Mouse (Mus musculus) urinary bladder, adult 18-20 months (tissue): ENCODE measurements around the gene Parp2.
A peak's percentile ranks its signal among the peaks of the same experiment; 100 is the strongest.
"Not testable (repeated sequence)": the region's sequence is repeated elsewhere in the genome, so short reads cannot be mapped to it uniquely, and the experiment has no call there.

Experiments used
- DNase-seq, 2 experiments: peaks; one replicate each; pipeline ENCODE4 v3.0.0; 2022; ENCODE audit warnings: low spot score in 2 of 2, mixed read lengths in 2 of 2

The Parp2 gene

DNA sequence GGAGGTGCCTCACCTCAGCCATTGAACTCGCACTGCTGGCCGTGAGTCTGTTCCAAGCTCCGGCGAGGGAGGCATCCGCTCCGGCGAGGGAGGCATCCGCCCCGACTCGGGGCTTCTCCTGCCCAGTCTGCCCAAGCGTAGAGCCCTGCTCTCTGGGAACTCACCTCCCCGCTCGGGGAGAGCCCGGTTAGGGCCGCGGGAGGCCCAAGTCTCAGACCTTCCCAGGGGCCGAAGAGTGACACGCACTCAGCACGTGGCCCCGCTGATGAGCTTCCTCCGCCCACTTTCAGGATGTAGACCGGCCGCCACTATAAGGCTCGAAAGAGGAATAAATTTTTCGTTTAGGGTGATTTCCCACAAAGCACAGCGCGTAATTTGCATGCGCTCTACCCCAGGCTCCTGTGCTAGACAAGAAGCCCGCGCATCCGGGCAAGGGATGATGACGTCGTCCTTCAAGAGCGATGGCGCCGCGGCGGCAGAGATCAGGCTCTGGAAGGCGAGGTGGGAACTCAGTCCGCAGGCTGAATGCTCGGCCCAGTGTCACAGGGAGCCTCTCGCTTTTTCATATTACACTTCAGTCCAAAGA, at the start of gene Parp2, which contains the start of gene Ccnb1ip1:
Parp2 (plus strand) TSS at position 355 of the 586 bp plus-strand sequence.
Ccnb1ip1 (minus strand) TSS at position 246 of the 586 bp plus-strand sequence.
- DNase-seq: peak; percentile 98 to 99

DNA sequence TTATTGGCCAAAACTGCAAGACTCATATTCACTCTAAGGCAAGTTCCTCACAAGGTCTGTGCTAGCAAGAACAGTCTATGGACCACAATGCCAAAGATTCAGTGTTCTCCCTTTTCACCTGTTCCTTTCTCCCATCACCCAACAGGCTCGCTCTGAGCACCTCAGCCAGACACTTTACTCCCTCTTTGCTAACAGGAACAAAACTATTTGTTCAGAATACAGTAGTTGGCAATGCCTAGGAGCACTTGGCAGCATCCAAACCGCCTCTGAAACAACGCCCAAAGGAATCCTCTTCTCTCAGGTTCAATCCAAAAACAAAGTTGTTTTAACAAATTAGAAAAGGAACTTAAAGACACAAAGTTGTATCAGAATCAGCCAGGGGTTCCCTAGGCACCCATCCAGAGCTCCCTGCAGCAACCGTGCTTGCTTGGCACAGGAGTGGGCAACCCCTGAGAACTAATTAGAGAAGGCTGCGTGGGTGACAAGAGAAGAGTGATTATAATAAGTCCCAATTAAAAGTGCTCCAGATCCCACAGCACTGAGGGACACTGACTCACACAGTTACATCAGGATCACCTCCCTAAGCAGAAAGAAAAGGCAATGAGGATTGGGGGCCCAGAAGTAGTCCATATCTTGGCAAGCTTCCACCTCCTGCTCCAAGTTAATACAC, 49.1 kb upstream of the Parp2 start:
- DNase-seq: no peak

DNA sequence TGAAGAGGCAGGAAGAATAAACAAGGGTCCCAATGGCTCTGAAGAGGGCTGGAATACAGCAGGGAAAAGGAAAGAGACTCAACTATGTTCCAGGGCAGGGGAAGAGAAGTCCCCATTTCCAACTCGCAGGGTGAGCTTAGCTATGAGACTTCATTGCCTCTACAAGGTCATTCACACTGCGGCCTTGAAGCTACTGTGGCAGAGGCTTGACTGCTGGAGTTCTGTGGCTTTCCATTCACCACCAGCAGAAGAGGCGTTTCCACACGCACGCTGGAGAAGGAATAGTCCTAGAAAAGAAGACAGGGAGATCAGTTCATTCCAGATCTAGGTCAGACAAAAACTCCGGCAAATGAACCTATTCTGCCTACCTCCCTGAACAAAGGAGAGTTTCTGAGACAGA, 41.9 kb upstream of the Parp2 start:
- no peak for DNase-seq

DNA sequence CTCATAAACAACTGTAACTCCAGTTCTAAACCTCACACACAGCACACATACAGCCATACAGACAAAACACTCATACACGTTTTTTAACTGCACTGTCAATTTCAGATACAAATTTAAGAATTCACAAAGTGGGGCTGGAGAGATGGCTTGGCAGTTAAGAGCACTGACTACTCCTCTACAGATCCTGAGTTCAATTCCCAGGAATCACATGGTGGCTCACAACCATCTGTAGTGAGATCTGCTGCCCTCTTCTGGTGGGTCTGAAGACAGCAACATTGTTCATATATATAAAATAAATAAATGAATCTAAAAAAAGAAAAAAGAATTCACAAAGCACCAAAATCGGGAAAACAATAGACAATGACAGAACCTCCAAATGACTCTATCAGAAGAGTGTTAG, 36.3 kb upstream of the Parp2 start:
- no peak for DNase-seq

GRCm38 (mm10) chr14:50782166-50782565, 25.5 kb upstream of the Parp2 start:
- no peak for DNase-seq

GRCm38 (mm10) chr14:50784391-50785250, 23.0 kb upstream of the Parp2 start:
- DNase-seq: no peak

DNA sequence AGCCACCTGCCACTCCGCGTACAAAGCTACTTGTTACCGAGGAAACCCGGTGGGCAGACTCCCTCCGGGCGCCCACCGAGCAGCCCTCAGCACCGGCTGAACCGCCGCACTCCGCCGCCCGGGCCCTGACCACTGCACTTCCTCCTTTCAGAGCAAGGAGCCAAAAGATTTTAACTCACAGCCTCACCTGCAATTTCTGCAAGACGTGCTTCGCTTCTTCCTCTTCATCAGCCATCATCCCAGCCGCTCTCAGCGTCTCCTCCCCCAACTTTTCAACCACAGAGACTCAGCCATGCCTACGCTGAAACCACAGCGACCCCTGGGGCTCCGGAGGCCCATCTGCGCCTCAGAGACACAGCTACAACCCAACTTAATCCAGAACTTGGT, 22.4 kb upstream of the Parp2 start, which contains the start of gene Ttc5:
Ttc5 (minus strand) TSS at position 269 of the 387 bp plus-strand sequence.
- peak; percentile 86 to 95 for DNase-seq

GRCm38 (mm10) chr14:50788157-50788556, 19.5 kb upstream of the Parp2 start:
- no peak for DNase-seq

- no peak for DNase-seq
Measured at GRCm38 (mm10) chr14:50795261-50795935, 12.2 kb upstream of the Parp2 start.

DNA sequence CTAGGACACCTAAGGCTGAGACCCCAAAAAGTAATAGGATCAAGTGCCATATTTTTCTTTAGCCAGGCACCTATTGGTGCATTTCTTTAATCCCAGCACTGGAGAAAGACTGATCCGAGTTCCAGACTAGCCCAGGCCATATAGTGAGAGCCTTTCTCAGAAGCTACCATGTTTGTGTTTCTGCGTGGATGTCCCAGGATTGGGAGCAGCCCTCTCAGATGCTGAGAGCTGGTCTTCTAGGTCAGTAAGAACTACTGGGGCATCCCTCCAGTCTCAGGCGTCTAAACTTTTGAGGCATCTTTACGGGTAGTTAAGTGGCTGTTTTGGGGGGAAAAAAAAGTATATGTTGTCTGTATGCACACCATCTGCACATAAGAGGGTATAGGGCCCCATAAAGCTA, 11.7 kb upstream of the Parp2 start:
- no peak for DNase-seq

DNA sequence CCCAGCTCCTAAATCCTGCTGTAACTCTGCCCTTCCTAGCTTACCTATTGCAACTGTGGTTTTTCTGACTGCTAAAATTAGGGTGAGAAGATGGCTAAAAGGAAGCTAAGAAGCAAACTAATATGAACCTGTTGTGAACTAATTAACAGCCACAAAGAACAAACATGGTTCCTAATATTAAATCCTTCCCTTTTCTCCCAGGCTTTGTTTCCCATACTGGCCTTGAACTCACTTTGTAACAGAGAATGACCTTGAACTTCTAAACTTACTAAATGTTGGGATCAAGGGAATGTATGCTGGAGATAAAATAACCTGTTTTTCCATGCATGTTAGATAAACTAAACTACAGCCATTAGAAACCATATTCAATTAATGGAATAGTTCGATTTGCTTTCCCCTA, 11.2 kb upstream of the Parp2 start:
- no peak for DNase-seq

GRCm38 (mm10) chr14:50798512-50798911, 9.1 kb upstream of the Parp2 start:
- no peak for DNase-seq

- DNase-seq: peak in 1 of 2 experiments; percentile 12
Measured at GRCm38 (mm10) chr14:50799502-50800259, 8.0 kb upstream of the Parp2 start.

- DNase-seq: no peak
Measured at GRCm38 (mm10) chr14:50802441-50802840, 5.2 kb upstream of the Parp2 start.

DNA sequence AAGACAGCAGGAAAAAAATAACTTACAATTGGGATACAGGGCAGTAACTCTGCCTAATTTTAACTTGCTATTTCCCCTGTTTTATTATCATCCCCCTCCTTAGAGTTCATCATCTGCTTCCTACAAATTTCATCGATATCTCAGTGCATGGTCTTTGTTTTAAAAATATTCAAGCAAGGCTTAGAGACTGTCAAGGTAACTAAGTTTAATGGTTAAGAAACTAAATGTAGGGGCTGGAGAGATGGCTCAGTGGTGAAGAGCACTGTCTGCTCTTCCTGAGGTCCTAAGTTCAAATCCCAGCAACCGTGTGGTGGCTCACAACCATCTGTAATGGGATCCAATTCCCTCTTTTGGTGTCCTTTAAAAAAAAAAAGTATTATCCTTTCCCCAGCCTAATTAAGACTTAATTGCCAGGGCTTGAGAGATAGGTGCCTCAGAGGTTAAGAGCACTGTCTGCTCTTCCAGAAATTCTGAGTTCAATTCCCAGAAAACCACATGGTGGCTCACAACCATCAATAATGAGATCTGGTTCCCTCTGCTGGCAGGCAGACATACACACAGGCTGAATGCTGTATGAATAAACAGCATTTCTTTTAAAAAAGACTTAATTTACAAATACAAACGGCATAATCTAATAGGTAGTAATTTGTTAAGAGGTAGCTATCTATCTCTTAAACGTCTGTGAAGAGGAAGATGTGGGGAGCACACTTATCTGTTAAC, 4.6 kb upstream of the Parp2 start:
- no peak for DNase-seq

DNA sequence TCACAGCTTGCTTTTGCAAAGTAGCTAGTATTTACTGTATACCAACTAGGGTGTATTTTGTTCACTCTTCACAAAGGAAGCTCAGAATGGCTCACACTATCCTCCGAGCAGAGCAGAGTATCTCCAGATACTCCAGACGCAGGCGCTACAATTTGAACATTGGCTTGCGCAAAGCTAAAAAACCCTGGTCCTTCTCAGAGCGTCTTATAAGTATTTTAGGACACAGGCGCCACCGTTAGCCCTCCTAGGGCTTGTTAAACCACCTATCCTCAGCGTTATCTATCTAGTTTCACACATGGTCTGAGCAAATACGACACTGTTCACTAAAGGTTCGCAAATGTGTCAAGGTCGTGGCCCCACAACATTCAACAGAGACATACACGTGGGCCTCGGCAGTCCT, 3.0 kb upstream of the Parp2 start:
- DNase-seq: no peak

DNA sequence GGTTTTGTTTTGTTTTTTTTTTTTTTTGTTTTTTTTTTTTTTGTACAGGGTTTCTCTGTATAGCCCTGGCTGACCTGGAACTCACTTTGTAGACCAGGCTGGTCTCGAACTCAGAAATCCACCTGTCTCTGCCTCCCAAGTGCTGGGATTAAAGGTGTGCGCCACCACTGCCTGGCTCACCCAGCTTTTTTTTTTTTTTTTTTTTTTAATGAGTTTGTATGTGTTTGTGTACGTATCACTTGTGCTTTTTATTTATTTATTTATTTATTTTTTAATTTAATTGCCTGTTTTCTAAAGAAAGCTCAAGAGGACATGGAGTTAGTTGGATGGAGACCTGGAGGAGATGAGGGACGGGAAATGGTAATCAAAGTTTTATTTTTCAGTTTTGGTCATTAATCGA, 1.2 kb upstream of the Parp2 start:
- DNase-seq: not testable (repeated sequence)

- DNase-seq: no peak
Measured at GRCm38 (mm10) chr14:50813060-50813459, 5.4 kb downstream of the Parp2 start.

- no peak for DNase-seq
Measured at GRCm38 (mm10) chr14:50823240-50823639, 15.6 kb downstream of the Parp2 start.

GRCm38 (mm10) chr14:50824219-50824618, 16.6 kb downstream of the Parp2 start:
- no peak for DNase-seq

DNA sequence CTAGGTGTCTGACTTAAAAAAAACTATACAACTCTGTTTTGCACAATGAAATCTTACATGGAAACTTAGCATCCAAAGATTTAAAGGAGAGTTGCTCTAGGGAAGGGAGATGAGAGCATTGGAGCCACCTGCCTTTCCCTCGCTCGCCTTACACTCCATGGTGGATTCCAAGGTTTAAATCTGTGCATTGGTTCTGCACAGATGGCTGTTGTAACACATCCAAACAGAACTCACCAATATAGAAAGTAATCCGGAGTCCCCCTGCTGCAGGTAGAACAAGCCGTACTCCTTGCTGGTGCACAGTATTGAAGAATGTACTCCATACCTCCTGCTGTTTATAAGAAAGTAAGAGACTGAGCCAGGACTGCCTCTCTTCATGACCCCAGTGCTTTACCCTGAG, 18.9 kb downstream of the Parp2 start:
- DNase-seq: no peak
